Mouse (Mus musculus): ENCODE data around the gene Apbb1.
A peak's percentile ranks its signal among the peaks of the same experiment; 100 is the strongest.

Gene Apbb1

GRCm38 (mm10) chr7:105581094-105581703, at the start of gene Apbb1:
TSS of gene Apbb1 (minus strand) at chr7:105581653.
- peak; percentile 85 to 89 for DNase-seq

GRCm38 (mm10) chr7:105628633-105629032, 47.2 kb upstream of the Apbb1 start:
- no peak for DNase-seq

- peak; percentile 72 to 74 for DNase-seq
These were observed 43.9 kb upstream of the Apbb1 start for GRCm38 (mm10) chr7:105625397-105625796.

GRCm38 (mm10) chr7:105621646-105622292, 40.3 kb upstream of the Apbb1 start:
- DNase-seq = no peak

- no peak for DNase-seq
These were observed 39.6 kb upstream of the Apbb1 start for GRCm38 (mm10) chr7:105621053-105621452.

GRCm38 (mm10) chr7:105619701-105620100, 38.2 kb upstream of the Apbb1 start:
- no peak for DNase-seq

- no peak for DNase-seq
These were observed 36.4 kb upstream of the Apbb1 start for GRCm38 (mm10) chr7:105617810-105618209.

GRCm38 (mm10) chr7:105616561-105616960, 35.1 kb upstream of the Apbb1 start:
- DNase-seq = no peak

GRCm38 (mm10) chr7:105615720-105616119, 34.3 kb upstream of the Apbb1 start:
- DNase-seq = no peak

- DNase-seq = no peak
These were observed 32.9 kb upstream of the Apbb1 start for GRCm38 (mm10) chr7:105614400-105614799.

- DNase-seq = no peak
These were observed 30.3 kb upstream of the Apbb1 start for GRCm38 (mm10) chr7:105611767-105612166.

- DNase-seq = no peak
These were observed 27.0 kb upstream of the Apbb1 start for GRCm38 (mm10) chr7:105608467-105608866.

GRCm38 (mm10) chr7:105602860-105603623, 21.6 kb upstream of the Apbb1 start:
- DNase-seq = peak; percentile 77 to 78

- no peak for DNase-seq
These were observed 8.6 kb upstream of the Apbb1 start for GRCm38 (mm10) chr7:105590097-105590496.

- no peak for DNase-seq
These were observed 7.0 kb upstream of the Apbb1 start for GRCm38 (mm10) chr7:105588325-105588912.

GRCm38 (mm10) chr7:105581959-105582358, 506 bp upstream of the Apbb1 start:
- DNase-seq = no peak

- DNase-seq = peak; percentile 52 to 56
These were observed 795 bp downstream of the Apbb1 start for GRCm38 (mm10) chr7:105580627-105581089.

- DNase-seq = no peak
These were observed 3.0 kb downstream of the Apbb1 start for GRCm38 (mm10) chr7:105578481-105578880.

GRCm38 (mm10) chr7:105577377-105577871, 4.0 kb downstream of the Apbb1 start:
- no peak for DNase-seq

GRCm38 (mm10) chr7:105576166-105576748, 5.2 kb downstream of the Apbb1 start:
- no peak for DNase-seq

- no peak for DNase-seq
These were observed 6.9 kb downstream of the Apbb1 start for GRCm38 (mm10) chr7:105574537-105574936.

- DNase-seq = no peak
These were observed 8.5 kb downstream of the Apbb1 start for GRCm38 (mm10) chr7:105572949-105573348.

GRCm38 (mm10) chr7:105570756-105571155, 10.7 kb downstream of the Apbb1 start:
- no peak for DNase-seq
